Mouse (Mus musculus) cortical plate, adult 2 months (tissue): ENCODE measurements around the gene Smarcal1.

ENCODE experiments used
- CTCF ChIP-seq: fragments of 200-500 bp; IDR thresholded peaks from 2 replicates; pipeline ENCODE4 v1.5.1; 2011; ENCODE audit warnings: mild to moderate bottlenecking, control low read depth, low read length; ENCODE audit not compliant: insufficient read depth; ENCODE audit errors: extremely low read depth
- POLR2A ChIP-seq: fragments of 200-500 bp; IDR thresholded peaks from 2 replicates; pipeline ENCODE4 v1.6.1; 2011; ENCODE audit warnings: mild to moderate bottlenecking, low read length, control low read depth; ENCODE audit not compliant: insufficient read depth; ENCODE audit errors: extremely low read depth

DNA sequence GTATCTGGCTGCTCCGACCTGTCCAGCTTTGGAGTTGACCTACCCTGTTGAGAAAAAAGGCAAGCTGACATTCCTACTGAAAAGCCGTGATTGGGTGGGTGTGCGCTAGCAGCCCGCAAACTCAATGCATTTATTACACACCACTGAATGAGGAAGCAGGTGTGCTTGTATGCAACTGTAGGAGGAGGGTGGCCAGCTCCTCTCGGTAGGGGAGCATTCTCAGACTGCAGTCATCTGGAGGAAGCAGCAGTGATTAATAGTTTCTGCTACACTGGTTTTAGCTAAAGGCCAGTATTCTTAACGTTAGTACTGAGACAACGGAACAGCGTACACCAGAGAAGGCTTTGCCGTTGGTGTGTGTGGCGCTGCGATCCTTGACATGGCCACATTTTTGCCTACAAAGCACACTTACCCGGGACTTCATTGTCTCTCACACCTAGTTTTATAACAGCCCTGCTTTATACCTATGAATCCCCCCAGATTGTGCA, 23.2 kb downstream of the Smarcal1 start:
- TF ChIP-seq CTCF (no peak), POLR2A (no peak)
